Mouse (Mus musculus): ENCODE measurements around the gene 2010003K11Rik. TPM values are rescaled to one million over a fixed set of nuclear protein-coding genes. Genes with fewer than 3 reads are reported as not detected.
"Not testable (repeated sequence)": the region's sequence is repeated elsewhere in the genome, so short reads cannot be mapped to it uniquely, and the experiment has no call there.

The 2010003K11Rik gene
- polyA plus RNA-seq, 1 experiment = 11.0 TPM

DNA sequence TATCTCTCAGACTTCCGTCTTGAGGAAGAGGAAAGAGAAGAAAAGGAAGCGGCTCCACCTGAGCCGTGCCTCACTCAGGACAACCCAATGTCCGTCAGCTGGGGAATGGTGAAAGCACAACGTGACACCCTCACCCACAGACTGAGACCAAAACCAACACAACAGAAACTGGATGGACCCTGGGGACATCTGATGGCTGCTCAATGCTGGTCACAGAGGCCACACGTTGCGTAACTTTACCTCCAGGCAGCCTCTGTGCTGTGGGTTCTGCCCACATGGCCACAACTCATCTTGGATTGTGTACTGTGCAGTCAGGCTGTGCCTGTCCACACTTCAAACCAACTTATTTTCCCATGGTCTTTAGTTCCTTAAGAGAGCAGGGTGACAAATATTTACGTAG lies 36.4 kb downstream of the 2010003K11Rik start:
- DNase-seq (ENCODE audit: low read depth) = no peak

DNA sequence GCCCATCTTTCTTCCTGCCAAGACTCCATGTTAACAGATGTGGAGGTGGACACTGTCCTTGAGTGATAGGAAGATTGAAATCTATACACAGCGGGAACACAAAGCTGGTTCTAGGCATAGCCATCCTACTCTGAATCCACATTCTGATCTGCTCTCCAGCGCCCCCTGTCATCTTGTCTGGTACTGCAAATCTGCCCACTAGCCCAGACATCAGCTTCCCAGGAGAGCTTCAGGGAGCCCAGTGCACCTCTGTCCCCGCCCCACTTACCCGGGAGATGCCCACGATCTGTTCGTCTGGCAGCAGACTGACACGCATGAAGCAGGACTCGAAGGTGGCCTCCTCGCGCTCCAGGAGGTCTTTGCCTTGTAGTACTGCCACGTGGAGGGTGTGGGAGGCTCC lies 42.2 kb downstream of the 2010003K11Rik start:
- DNase-seq (ENCODE audit: low read depth) = no peak

- DNase-seq (ENCODE audit: low read depth) = no peak
These were observed 43.1 kb downstream of the 2010003K11Rik start for GRCm38 (mm10) chr19:4455071-4455800.

- not testable (repeated sequence) for DNase-seq (ENCODE audit: low read depth)
These were observed 44.3 kb downstream of the 2010003K11Rik start for GRCm38 (mm10) chr19:4454040-4454439.

- DNase-seq (ENCODE audit: low read depth) = no peak
These were observed 45.9 kb downstream of the 2010003K11Rik start for GRCm38 (mm10) chr19:4452525-4452924.

GRCm38 (mm10) chr19:4451965-4452364 lies 46.4 kb downstream of the 2010003K11Rik start:
- DNase-seq (ENCODE audit: low read depth) = no peak

- DNase-seq (ENCODE audit: low read depth) = no peak
These were observed 47.3 kb downstream of the 2010003K11Rik start for GRCm38 (mm10) chr19:4451098-4451497.

GRCm38 (mm10) chr19:4450666-4451065 lies 47.7 kb downstream of the 2010003K11Rik start:
- DNase-seq (ENCODE audit: low read depth) = no peak

GRCm38 (mm10) chr19:4449230-4449629 lies 49.2 kb downstream of the 2010003K11Rik start:
- DNase-seq (ENCODE audit: low read depth) = no peak

DNA sequence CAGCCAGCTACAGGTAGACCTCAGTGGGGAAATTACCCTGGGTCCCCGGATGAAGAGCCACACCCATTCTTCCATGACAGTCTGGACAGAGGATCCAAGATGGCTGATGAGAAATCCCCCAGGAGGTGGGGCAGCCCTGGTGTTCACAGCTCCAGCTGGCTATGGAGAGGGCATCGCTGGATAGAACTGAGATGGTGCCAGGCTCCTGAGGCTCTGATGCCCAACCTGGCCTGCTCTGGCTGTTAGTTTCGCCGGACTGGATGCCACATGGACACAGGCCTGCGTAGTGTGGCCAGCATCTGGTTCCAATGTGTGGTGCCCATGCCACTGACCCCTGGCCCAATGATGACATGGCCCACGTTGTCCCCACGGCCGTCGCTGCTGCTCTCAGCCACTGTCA lies 50.9 kb downstream of the 2010003K11Rik start:
- DNase-seq (ENCODE audit: low read depth) = no peak

Other genes with a start within 250 kb of the 2010003K11Rik start
- 87.3 and 91.4 TPM in 2 replicates for gene Ssh3, start 229.4 kb downstream of the 2010003K11Rik start, polyA plus RNA-seq (2012; rRNA removed)
- gene Ankrd13d, start 215.4 kb downstream of the 2010003K11Rik start, polyA plus RNA-seq (2012; rRNA removed) = 12.6 and 13.7 TPM in 2 replicates
- gene Grk2, start 192.4 kb downstream of the 2010003K11Rik start, polyA plus RNA-seq (2012; rRNA removed) = 74.0 and 79.1 TPM in 2 replicates
- gene Kdm2a, start 100.3 kb downstream of the 2010003K11Rik start, polyA plus RNA-seq (2012; rRNA removed) = 119 and 122 TPM in 2 replicates
- 18.6 and 26.0 TPM in 2 replicates for gene Rhod, start 59.2 kb downstream of the 2010003K11Rik start, polyA plus RNA-seq (2012; rRNA removed)
- 73.8 and 88.6 TPM in 2 replicates for gene Syt12, start 21.1 kb downstream of the 2010003K11Rik start, polyA plus RNA-seq (2012; rRNA removed)
- gene Pcx, start 11.9 kb upstream of the 2010003K11Rik start, polyA plus RNA-seq (2012; rRNA removed) = 249 and 264 TPM in 2 replicates
- gene Lrfn4, start 117.1 kb upstream of the 2010003K11Rik start, polyA plus RNA-seq (2012; rRNA removed) = 10.1 and 11.0 TPM in 2 replicates
- gene Rce1, start 127.1 kb upstream of the 2010003K11Rik start, polyA plus RNA-seq (2012; rRNA removed) = 86.0 and 90.7 TPM in 2 replicates
- 1.0 and 3.3 TPM in 2 replicates for gene Gm960, start 200.1 kb upstream of the 2010003K11Rik start, polyA plus RNA-seq (2012; rRNA removed)
- gene Sptbn2, start 212.6 kb upstream of the 2010003K11Rik start, polyA plus RNA-seq (2012; rRNA removed) = 3.2 and 5.0 TPM in 2 replicates